Mouse (Mus musculus): ENCODE results near the gene Fdxacb1.

DNA sequence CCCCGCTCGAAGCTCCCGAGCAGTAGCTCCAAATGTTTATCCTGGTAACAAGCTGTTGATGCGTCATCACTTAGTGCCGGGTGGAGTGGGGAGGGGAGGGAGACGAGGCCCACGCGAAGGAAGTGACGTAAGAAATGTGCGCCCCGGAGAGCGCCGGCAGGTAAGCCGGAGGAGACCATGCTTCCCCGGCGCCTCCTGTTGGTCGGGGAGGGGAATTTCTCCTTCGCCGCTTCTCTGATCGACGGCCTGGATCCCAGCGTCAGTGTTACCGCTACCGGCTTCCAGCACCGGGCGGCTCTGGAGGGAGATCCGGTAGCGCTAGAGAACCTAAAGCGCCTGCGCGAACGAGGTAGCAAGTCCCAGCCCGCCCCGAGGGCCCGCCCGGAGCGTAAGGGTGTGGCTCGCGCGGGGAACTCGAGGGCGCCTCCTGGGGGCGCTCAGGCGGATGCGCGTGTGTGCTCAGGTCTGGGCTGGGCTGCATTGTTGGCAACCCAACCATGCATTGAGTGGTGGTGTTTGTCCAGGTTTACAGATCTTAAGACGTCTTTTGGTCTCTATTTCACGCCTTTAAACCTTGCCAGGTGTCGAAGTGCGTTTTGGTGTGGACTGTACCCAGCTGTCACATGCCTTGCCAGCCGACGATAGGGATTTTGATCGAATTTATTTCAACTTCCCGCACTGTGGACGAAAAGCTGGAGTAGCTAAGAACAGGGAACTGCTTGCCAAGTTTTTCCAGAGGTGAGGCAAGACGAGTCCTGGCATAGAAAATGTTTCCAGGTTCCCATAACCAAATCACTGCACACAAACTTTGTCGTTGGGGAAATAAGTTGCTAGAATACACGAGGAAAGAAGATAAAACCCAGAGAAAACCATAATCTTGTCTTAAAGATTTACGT is at the start of gene Fdxacb1:
- TF ChIP-seq CTCF (IDR thresholded peaks at IDR 0.05; ENCODE audit: borderline replicate concordance, insufficient read depth, low read length) (peak; percentile 54; the same call in 1 of the 2 replicates), POLR2A (IDR thresholded peaks at IDR 0.05; ENCODE audit: low read depth, low read length) (peak; percentile 75)

Measured in embryonic fibroblast, embryonic 13.5 days (primary cell).